Mouse (Mus musculus): ENCODE results near the gene Cidec. TPM values are rescaled to one million over a fixed set of nuclear protein-coding genes. Genes with fewer than 3 reads are reported as not detected.

The Cidec gene
- polyA plus RNA-seq, 1 experiment from 2014 or later = not detected

- H3K27me3 ChIP-seq (ENCODE audit: poor library complexity, severe bottlenecking) = peaks cover 55% of the 10 kb centered on the region
- 9% methylated on average over 9 of the region's 9 CpGs for WGBS
- peak; percentile 65 for DNase-seq (ENCODE audit: extremely low spot score, low spot score)
- peaks cover 34% of the 10 kb centered on the region for H3K4me1 ChIP-seq
- H3K9me3 ChIP-seq = no peaks in the 10 kb centered on the region
- peak overlapping the region; percentile 62 for H3K27ac ChIP-seq
- H3K36me3 ChIP-seq (replicated peaks) = no peaks in the 10 kb centered on the region
- peak overlapping the region; percentile 54 for H3K4me3 ChIP-seq
Measured at GRCm38 (mm10) chr6:113469021-113469420, 33.5 kb upstream of the Cidec start.

- DNase-seq (ENCODE audit: extremely low spot score, low spot score) = no peak
- Histone ChIP-seq H3K36me3 (replicated peaks) (no peaks in the 10 kb centered on the region), H3K27me3 (ENCODE audit: poor library complexity, severe bottlenecking) (peaks cover 54% of the 10 kb centered on the region), H3K4me3 (peak overlapping the region; percentile 54), H3K4me1 (peaks cover 34% of the 10 kb centered on the region), H3K27ac (0 out of 2 replicates have a peak overlapping the region, but pooled peaks have one; percentile 62), H3K9me3 (no peaks in the 10 kb centered on the region)
- WGBS = 81% methylated on average over 3 of the region's 3 CpGs
Measured at GRCm38 (mm10) chr6:113468512-113468911, 33.0 kb upstream of the Cidec start.

- H3K9me3 ChIP-seq = no peaks in the 10 kb centered on the region
- peaks cover 29% of the 10 kb centered on the region for H3K27me3 ChIP-seq (ENCODE audit: poor library complexity, severe bottlenecking)
- DNase-seq (ENCODE audit: extremely low spot score, low spot score) = no peak
- H3K27ac ChIP-seq = no peak overlapping the region
- H3K4me1 ChIP-seq = peaks cover 17% of the 10 kb centered on the region
- WGBS = 73% methylated on average over 5 of the region's 5 CpGs
- no peaks in the 10 kb centered on the region for H3K36me3 ChIP-seq (replicated peaks)
- H3K4me3 ChIP-seq = no peak overlapping the region
Measured at GRCm38 (mm10) chr6:113465602-113466001, 30.0 kb upstream of the Cidec start.

- H3K36me3 ChIP-seq (replicated peaks) = no peaks in the 10 kb centered on the region
- H3K4me1 ChIP-seq = peaks cover 4% of the 10 kb centered on the region
- no peaks in the 10 kb centered on the region for H3K9me3 ChIP-seq
- H3K4me3 ChIP-seq = no peak overlapping the region
- peaks cover 13% of the 10 kb centered on the region for H3K27me3 ChIP-seq (ENCODE audit: poor library complexity, severe bottlenecking)
- 74% methylated on average over 7 of the region's 7 CpGs for WGBS
- no peak overlapping the region for H3K27ac ChIP-seq
- no peak for DNase-seq (ENCODE audit: extremely low spot score, low spot score)
Measured at GRCm38 (mm10) chr6:113464040-113464439, 28.5 kb upstream of the Cidec start.

GRCm38 (mm10) chr6:113458635-113459034, 23.1 kb upstream of the Cidec start:
- H3K27ac ChIP-seq = peak overlapping the region; percentile 12; the same call in 1 of the 2 replicates

GRCm38 (mm10) chr6:113457952-113458534, 22.5 kb upstream of the Cidec start, which contains the start of gene Il17re:
Gene Il17re, plus strand, starts transcription at chr6:113458484.
- H3K36me3 ChIP-seq (replicated peaks) = no peaks in the 10 kb centered on the region
- H3K27me3 ChIP-seq (ENCODE audit: poor library complexity, severe bottlenecking) = no peaks in the 10 kb centered on the region
- 76% methylated on average over 10 of the region's 10 CpGs for WGBS
- H3K4me3 ChIP-seq = no peak within 1 kb of the TSS
- peak within 1 kb of the TSS; percentile 12; the same call in 1 of the 2 replicates for H3K27ac ChIP-seq
- no peaks in the 10 kb centered on the region for H3K9me3 ChIP-seq
- 0 out of 2 replicates have a peak, but pooled peaks cover 3% of the 10 kb centered on the region for H3K4me1 ChIP-seq
- DNase-seq (ENCODE audit: extremely low spot score, low spot score) = no peak

More at GRCm38 (mm10) chr6:113458635-113459034, 23.1 kb upstream of the Cidec start:
- H3K9me3 ChIP-seq = no peaks in the 10 kb centered on the region
- 73% methylated on average over 10 of the region's 10 CpGs for WGBS
- H3K36me3 ChIP-seq (replicated peaks) = no peaks in the 10 kb centered on the region
- H3K4me1 ChIP-seq = 0 out of 2 replicates have a peak, but pooled peaks cover 3% of the 10 kb centered on the region
- no peak overlapping the region for H3K4me3 ChIP-seq
- no peak for DNase-seq (ENCODE audit: extremely low spot score, low spot score)
- no peaks in the 10 kb centered on the region for H3K27me3 ChIP-seq (ENCODE audit: poor library complexity, severe bottlenecking)

GRCm38 (mm10) chr6:113455007-113455406, 19.4 kb upstream of the Cidec start:
- H3K9me3 ChIP-seq = no peaks in the 10 kb centered on the region
- H3K27me3 ChIP-seq (ENCODE audit: poor library complexity, severe bottlenecking) = no peaks in the 10 kb centered on the region
- H3K36me3 ChIP-seq (replicated peaks) = no peaks in the 10 kb centered on the region
- no peak for DNase-seq (ENCODE audit: extremely low spot score, low spot score)
- 0 out of 2 replicates have a peak, but pooled peaks cover 3% of the 10 kb centered on the region for H3K4me1 ChIP-seq
- no peak overlapping the region for H3K27ac ChIP-seq
- WGBS = 78% methylated on average over 5 of the region's 5 CpGs
- H3K4me3 ChIP-seq = no peak overlapping the region

GRCm38 (mm10) chr6:113451839-113452238, 16.3 kb upstream of the Cidec start:
- H3K27me3 ChIP-seq (ENCODE audit: poor library complexity, severe bottlenecking) = no peaks in the 10 kb centered on the region
- no peaks in the 10 kb centered on the region for H3K4me1 ChIP-seq
- 89% methylated on average over 2 of the region's 2 CpGs for WGBS
- no peaks in the 10 kb centered on the region for H3K9me3 ChIP-seq
- H3K36me3 ChIP-seq (replicated peaks) = peaks cover 29% of the 10 kb centered on the region
- no peak overlapping the region for H3K27ac ChIP-seq
- no peak overlapping the region for H3K4me3 ChIP-seq
- no peak for DNase-seq (ENCODE audit: extremely low spot score, low spot score)

- no peak overlapping the region for H3K4me3 ChIP-seq
- H3K4me1 ChIP-seq = peaks cover 10% of the 10 kb centered on the region
- DNase-seq (ENCODE audit: extremely low spot score, low spot score) = no peak
- H3K27ac ChIP-seq = no peak overlapping the region
- no peaks in the 10 kb centered on the region for H3K9me3 ChIP-seq
- 94% methylated on average over 4 of the region's 4 CpGs for WGBS
- peaks cover 48% of the 10 kb centered on the region for H3K36me3 ChIP-seq (replicated peaks)
- H3K27me3 ChIP-seq (ENCODE audit: poor library complexity, severe bottlenecking) = no peaks in the 10 kb centered on the region
Measured at GRCm38 (mm10) chr6:113447639-113448038, 12.1 kb upstream of the Cidec start.

GRCm38 (mm10) chr6:113444207-113444965, 8.8 kb upstream of the Cidec start:
- H3K4me1 ChIP-seq = peaks cover 15% of the 10 kb centered on the region
- no peak overlapping the region for H3K27ac ChIP-seq
- 88% methylated on average over 8 of the region's 8 CpGs for WGBS
- H3K36me3 ChIP-seq (replicated peaks) = peaks cover 44% of the 10 kb centered on the region
- H3K9me3 ChIP-seq = no peaks in the 10 kb centered on the region
- H3K27me3 ChIP-seq (ENCODE audit: poor library complexity, severe bottlenecking) = no peaks in the 10 kb centered on the region
- DNase-seq (ENCODE audit: extremely low spot score, low spot score) = no peak
- no peak overlapping the region for H3K4me3 ChIP-seq

GRCm38 (mm10) chr6:113443091-113443490, 7.5 kb upstream of the Cidec start:
- DNase-seq (ENCODE audit: extremely low spot score, low spot score) = no peak
- 51% methylated on average over 12 of the region's 12 CpGs for WGBS
- H3K27ac ChIP-seq = peak overlapping the region; percentile 91
- no peaks in the 10 kb centered on the region for H3K9me3 ChIP-seq
- peak overlapping the region; percentile 97 for H3K4me3 ChIP-seq
- no peaks in the 10 kb centered on the region for H3K27me3 ChIP-seq (ENCODE audit: poor library complexity, severe bottlenecking)
- peaks cover 15% of the 10 kb centered on the region for H3K4me1 ChIP-seq
- H3K36me3 ChIP-seq (replicated peaks) = peaks cover 31% of the 10 kb centered on the region

- Histone ChIP-seq H3K9me3 (no peaks in the 10 kb centered on the region), H3K27me3 (ENCODE audit: poor library complexity, severe bottlenecking) (no peaks in the 10 kb centered on the region), H3K4me3 (peak within 1 kb of the TSS; percentile 97), H3K4me1 (peaks cover 15% of the 10 kb centered on the region), H3K36me3 (replicated peaks) (peaks cover 26% of the 10 kb centered on the region), H3K27ac (peak within 1 kb of the TSS; percentile 91)
- peak; percentile 92 for DNase-seq (ENCODE audit: extremely low spot score, low spot score)
- WGBS = under 1% methylated on average over 45 of the region's 45 CpGs
Measured at GRCm38 (mm10) chr6:113442442-113443090, 7.0 kb upstream of the Cidec start, which contains the start of gene Jagn1. Gene Jagn1, plus strand, starts transcription at chr6:113442569.

Data from forebrain, embryonic 10.5 days (tissue).